Mouse (Mus musculus) stomach, postnatal 0 days (tissue): Measurements from ENCODE around the gene Cnih4.

ENCODE experiments used
- CTCF ChIP-seq: IDR thresholded peaks from 2 replicates; pipeline ENCODE4 v1.5.1; 2016; ENCODE audit warnings: antibody characterized with exemption, low read depth, mild to moderate bottlenecking, moderate library complexity
- EP300 ChIP-seq: optimal IDR thresholded peaks from 2 replicates; pipeline ENCODE3; 2016; ENCODE audit warnings: antibody characterized with exemption

GRCm38 (mm10) chr1:181150827-181151534 is 6.5 kb downstream of the Cnih4 start:
- TF ChIP-seq EP300 (no peak), CTCF (no peak)
